Mouse (Mus musculus): Measurements from ENCODE around the gene Ick. TPM values are rescaled to one million over a fixed set of nuclear protein-coding genes. Genes with fewer than 3 reads are reported as not detected.

The Ick gene
- polyA plus RNA-seq, 1 experiment from 2014 or later: 36.2 TPM

- H3K36me3 ChIP-seq: peaks cover 52% of the 10 kb centered on the region
- WGBS: 88% methylated on average over 14 of the region's 14 CpGs
Measured at GRCm38 (mm10) chr9:78085722-78086287, 23.2 kb upstream of the Ick start.

DNA sequence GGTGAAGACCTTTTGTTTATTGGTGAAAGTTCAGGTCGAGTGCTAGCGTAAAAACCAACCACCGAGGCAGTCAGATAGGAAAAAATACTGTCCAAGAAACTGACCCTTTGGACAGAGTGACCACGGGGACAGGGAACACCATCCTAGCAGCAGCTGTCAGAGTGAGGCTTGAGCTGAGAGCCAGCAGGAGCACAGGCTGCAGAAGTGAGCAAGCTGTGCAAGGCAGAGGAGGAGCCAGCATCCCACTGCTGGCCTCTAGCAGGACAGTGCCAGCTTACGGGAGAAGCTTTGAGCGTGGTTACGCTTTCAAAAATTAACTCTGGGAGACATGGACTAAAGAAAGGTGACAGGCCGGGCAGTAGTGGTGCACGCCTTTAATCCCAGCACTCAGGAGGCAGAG is 21.2 kb upstream of the Ick start:
- H3K4me1 ChIP-seq (replicated peaks): no peaks in the 10 kb centered on the region
- H3K9me3 ChIP-seq: no peaks in the 10 kb centered on the region
- H3K9ac ChIP-seq: no peak overlapping the region
- no peaks in the 10 kb centered on the region for H3K27me3 ChIP-seq
- peaks cover 46% of the 10 kb centered on the region for H3K36me3 ChIP-seq
- no peak overlapping the region for H3K4me2 ChIP-seq
- H3K4me3 ChIP-seq: no peak overlapping the region
- no peak for ATAC-seq (ENCODE audit: low FRiP score, low read depth)
- WGBS: 89% methylated on average over 9 of the region's 9 CpGs
- no peak overlapping the region for H3K27ac ChIP-seq (replicated peaks)

More at GRCm38 (mm10) chr9:78085722-78086287, 23.2 kb upstream of the Ick start:
- Histone ChIP-seq H3K4me3 (no peak overlapping the region), H3K27ac (replicated peaks) (no peak overlapping the region), H3K4me1 (replicated peaks) (no peaks in the 10 kb centered on the region), H3K4me2 (no peak overlapping the region), H3K27me3 (no peaks in the 10 kb centered on the region), H3K9ac (no peak overlapping the region), H3K9me3 (no peaks in the 10 kb centered on the region)
- ATAC-seq (ENCODE audit: low FRiP score, low read depth): no peak

- no peak for ATAC-seq (ENCODE audit: low FRiP score, low read depth)
- no peak overlapping the region for H3K27ac ChIP-seq (replicated peaks)
- H3K4me3 ChIP-seq: no peak overlapping the region
- 76% methylated on average over 4 of the region's 4 CpGs for WGBS
- H3K9me3 ChIP-seq: no peaks in the 10 kb centered on the region
- H3K4me1 ChIP-seq (replicated peaks): no peaks in the 10 kb centered on the region
- H3K9ac ChIP-seq: no peak overlapping the region
- no peak overlapping the region for H3K4me2 ChIP-seq
- H3K27me3 ChIP-seq: no peaks in the 10 kb centered on the region
- H3K36me3 ChIP-seq: peaks cover 45% of the 10 kb centered on the region
Measured at GRCm38 (mm10) chr9:78088521-78088920, 20.5 kb upstream of the Ick start.

GRCm38 (mm10) chr9:78088971-78089370 is 20.0 kb upstream of the Ick start:
- WGBS: 83% methylated on average over 7 of the region's 7 CpGs
- Histone ChIP-seq H3K27me3 (no peaks in the 10 kb centered on the region), H3K9ac (no peak overlapping the region), H3K9me3 (no peaks in the 10 kb centered on the region), H3K27ac (replicated peaks) (no peak overlapping the region), H3K4me3 (no peak overlapping the region), H3K4me1 (replicated peaks) (no peaks in the 10 kb centered on the region), H3K4me2 (no peak overlapping the region), H3K36me3 (peaks cover 44% of the 10 kb centered on the region)
- no peak for ATAC-seq (ENCODE audit: low FRiP score, low read depth)

DNA sequence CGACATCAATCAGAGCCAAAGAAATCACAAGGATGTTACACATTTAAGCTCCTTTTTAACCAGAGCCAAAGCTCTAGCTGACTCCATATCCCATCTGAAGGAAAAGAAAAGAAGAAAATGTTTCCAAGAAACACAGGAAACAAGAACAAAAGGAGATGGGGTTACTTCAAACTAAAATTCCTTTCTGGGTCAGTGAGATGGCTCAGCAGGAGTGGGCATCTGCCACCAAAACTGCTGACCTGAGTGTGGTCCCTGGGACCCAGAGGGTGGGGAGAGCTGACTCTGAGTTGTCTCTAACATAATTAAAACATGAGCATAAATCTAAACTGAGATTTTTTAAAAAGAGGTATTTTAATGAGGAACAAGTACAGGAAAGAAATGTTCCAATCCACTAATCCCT is 19.1 kb upstream of the Ick start:
- Histone ChIP-seq H3K9me3 (no peaks in the 10 kb centered on the region), H3K4me1 (replicated peaks) (no peaks in the 10 kb centered on the region), H3K4me3 (no peak overlapping the region), H3K27me3 (no peaks in the 10 kb centered on the region), H3K4me2 (no peak overlapping the region), H3K36me3 (peaks cover 41% of the 10 kb centered on the region), H3K27ac (replicated peaks) (no peak overlapping the region), H3K9ac (no peak overlapping the region)
- 85% methylated on average over 1 of the region's 1 CpGs for WGBS
- no peak for ATAC-seq (ENCODE audit: low FRiP score, low read depth)

DNA sequence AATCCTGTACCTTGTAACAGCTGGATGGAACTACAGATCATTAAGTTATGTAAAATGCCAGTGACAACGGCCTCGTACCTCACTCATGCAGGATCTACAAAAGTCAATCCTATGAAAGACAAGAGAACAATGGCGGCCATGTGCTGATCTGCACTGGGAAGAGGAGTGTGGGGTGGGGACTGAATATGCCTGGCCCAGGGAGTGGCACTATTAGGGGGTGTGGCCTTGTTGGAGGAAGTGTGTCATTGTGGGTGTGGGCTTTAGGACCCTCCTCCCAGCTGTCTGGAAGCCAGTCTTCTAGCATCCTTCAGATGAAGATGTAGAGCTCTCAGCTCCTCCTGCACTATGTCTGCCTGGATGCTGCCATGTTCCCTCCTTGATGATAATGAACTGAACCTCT is 18.4 kb upstream of the Ick start:
- no peak overlapping the region for H3K27ac ChIP-seq (replicated peaks)
- H3K4me3 ChIP-seq: no peak overlapping the region
- 90% methylated on average over 3 of the region's 3 CpGs for WGBS
- no peaks in the 10 kb centered on the region for H3K9me3 ChIP-seq
- H3K9ac ChIP-seq: no peak overlapping the region
- no peaks in the 10 kb centered on the region for H3K4me1 ChIP-seq (replicated peaks)
- ATAC-seq (ENCODE audit: low FRiP score, low read depth): no peak
- H3K27me3 ChIP-seq: no peaks in the 10 kb centered on the region
- H3K4me2 ChIP-seq: no peak overlapping the region
- peaks cover 41% of the 10 kb centered on the region for H3K36me3 ChIP-seq

GRCm38 (mm10) chr9:78095686-78096085 is 13.3 kb upstream of the Ick start:
- Histone ChIP-seq H3K27me3 (no peaks in the 10 kb centered on the region), H3K9ac (no peak overlapping the region), H3K4me1 (replicated peaks) (no peaks in the 10 kb centered on the region), H3K4me3 (no peak overlapping the region), H3K36me3 (peaks cover 67% of the 10 kb centered on the region), H3K9me3 (no peaks in the 10 kb centered on the region), H3K4me2 (no peak overlapping the region), H3K27ac (replicated peaks) (no peak overlapping the region)
- no peak for ATAC-seq (ENCODE audit: low FRiP score, low read depth)
- WGBS: 94% methylated on average over 12 of the region's 12 CpGs

GRCm38 (mm10) chr9:78096376-78096775 is 12.6 kb upstream of the Ick start:
- Histone ChIP-seq H3K4me3 (no peak overlapping the region), H3K4me2 (no peak overlapping the region), H3K27me3 (no peaks in the 10 kb centered on the region), H3K27ac (replicated peaks) (no peak overlapping the region), H3K4me1 (replicated peaks) (no peaks in the 10 kb centered on the region), H3K9ac (no peak overlapping the region), H3K36me3 (peaks cover 72% of the 10 kb centered on the region), H3K9me3 (no peaks in the 10 kb centered on the region)
- no peak for ATAC-seq (ENCODE audit: low FRiP score, low read depth)
- WGBS: 97% methylated on average over 6 of the region's 6 CpGs

DNA sequence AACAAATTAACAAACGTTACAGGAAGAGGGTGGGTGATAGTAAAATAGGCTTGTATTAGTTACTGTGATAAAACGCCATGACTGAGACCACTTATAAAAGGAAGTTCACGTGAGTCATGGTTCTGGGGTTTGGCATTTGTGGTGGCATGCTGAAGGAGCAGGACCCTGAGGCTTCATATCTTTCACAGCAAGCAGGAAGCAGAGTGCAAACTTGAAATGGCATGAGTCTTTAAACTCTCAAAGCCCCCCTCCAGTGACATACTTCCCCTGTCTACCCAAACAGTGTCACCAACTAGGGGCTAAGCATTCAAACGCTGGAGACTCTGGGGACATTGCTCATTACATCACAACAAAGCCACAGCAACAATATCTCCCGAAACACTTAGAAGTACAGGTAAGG is 8.0 kb upstream of the Ick start:
- H3K27ac ChIP-seq (replicated peaks): no peak overlapping the region
- no peaks in the 10 kb centered on the region for H3K9me3 ChIP-seq
- H3K4me1 ChIP-seq (replicated peaks): no peaks in the 10 kb centered on the region
- H3K4me3 ChIP-seq: no peak overlapping the region
- ATAC-seq (ENCODE audit: low FRiP score, low read depth): no peak
- WGBS: 89% methylated on average over 5 of the region's 5 CpGs
- peaks cover 43% of the 10 kb centered on the region for H3K36me3 ChIP-seq
- no peak overlapping the region for H3K9ac ChIP-seq
- H3K4me2 ChIP-seq: no peak overlapping the region
- no peaks in the 10 kb centered on the region for H3K27me3 ChIP-seq

GRCm38 (mm10) chr9:78101431-78101830 is 7.6 kb upstream of the Ick start:
- Histone ChIP-seq H3K9me3 (no peaks in the 10 kb centered on the region), H3K27me3 (no peaks in the 10 kb centered on the region), H3K4me2 (no peak overlapping the region), H3K4me1 (replicated peaks) (peaks cover 1% of the 10 kb centered on the region; the same call in 1 of the 2 replicates), H3K36me3 (peaks cover 41% of the 10 kb centered on the region), H3K27ac (replicated peaks) (no peak overlapping the region), H3K9ac (no peak overlapping the region), H3K4me3 (no peak overlapping the region)
- no peak for ATAC-seq (ENCODE audit: low FRiP score, low read depth)
- WGBS: 74% methylated on average over 4 of the region's 4 CpGs

DNA sequence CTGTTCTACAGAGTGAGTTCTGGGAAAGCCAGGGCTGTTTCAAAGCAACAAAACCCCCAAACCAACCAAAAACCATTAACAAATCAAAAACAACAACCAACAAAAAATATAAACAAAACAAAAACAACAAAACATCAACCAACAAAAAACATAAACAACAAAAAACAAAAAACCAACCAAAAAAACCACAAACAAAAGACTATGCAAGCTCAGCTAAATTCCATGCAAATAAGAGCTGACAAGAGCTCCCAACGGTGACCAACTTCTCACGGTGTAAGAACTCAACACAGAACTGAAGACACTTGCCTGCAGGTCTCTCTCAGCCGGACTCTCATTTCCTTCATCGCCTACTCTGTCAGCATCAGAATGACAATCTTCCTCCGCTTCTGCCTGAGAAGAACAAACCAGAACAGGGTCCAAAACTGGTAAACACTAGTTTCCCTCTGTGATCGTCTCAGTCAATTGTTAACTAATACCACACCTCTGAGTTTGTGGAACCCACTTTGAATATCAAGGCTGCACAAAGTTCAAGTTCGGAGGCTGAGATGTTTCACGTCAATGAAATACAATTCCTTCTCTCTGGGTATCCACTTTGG is 4.9 kb upstream of the Ick start:
- H3K4me1 ChIP-seq (replicated peaks): peaks cover 16% of the 10 kb centered on the region
- no peaks in the 10 kb centered on the region for H3K9me3 ChIP-seq
- H3K9ac ChIP-seq: no peak overlapping the region
- 86% methylated on average over 8 of the region's 8 CpGs for WGBS
- no peak overlapping the region for H3K4me3 ChIP-seq
- H3K36me3 ChIP-seq: peaks cover 16% of the 10 kb centered on the region
- no peak for ATAC-seq (ENCODE audit: low FRiP score, low read depth)
- no peak overlapping the region for H3K4me2 ChIP-seq
- H3K27ac ChIP-seq (replicated peaks): no peak overlapping the region
- H3K27me3 ChIP-seq: no peaks in the 10 kb centered on the region

GRCm38 (mm10) chr9:78104973-78105372 is 4.0 kb upstream of the Ick start:
- H3K9ac ChIP-seq: no peak overlapping the region
- peaks cover 10% of the 10 kb centered on the region for H3K36me3 ChIP-seq
- no peak overlapping the region for H3K27ac ChIP-seq (replicated peaks)
- H3K27me3 ChIP-seq: no peaks in the 10 kb centered on the region
- WGBS: 91% methylated on average over 6 of the region's 6 CpGs
- no peak overlapping the region for H3K4me2 ChIP-seq
- H3K9me3 ChIP-seq: no peaks in the 10 kb centered on the region
- ATAC-seq (ENCODE audit: low FRiP score, low read depth): no peak
- no peak overlapping the region for H3K4me3 ChIP-seq
- peaks cover 25% of the 10 kb centered on the region for H3K4me1 ChIP-seq (replicated peaks)

DNA sequence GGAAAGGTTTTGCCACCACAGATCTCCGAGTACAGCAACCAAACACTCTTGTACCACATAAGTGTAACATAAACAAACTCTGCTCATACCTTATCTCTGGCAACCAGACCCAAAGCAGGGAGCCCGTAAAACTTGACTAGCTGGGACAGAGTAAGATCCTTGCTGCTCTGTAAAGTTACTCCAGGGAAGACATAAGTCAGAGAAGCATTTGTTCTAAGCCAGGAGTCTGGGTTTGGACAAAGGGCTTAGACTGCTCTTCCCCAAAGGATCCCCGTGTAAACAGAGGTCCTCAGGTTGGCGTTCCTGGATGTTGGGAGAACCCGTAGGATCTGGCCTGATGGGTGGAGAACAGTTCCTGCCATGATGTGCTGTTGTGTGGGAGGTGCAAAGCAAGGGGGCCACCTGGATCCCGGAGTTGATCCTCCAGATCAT is 3.5 kb upstream of the Ick start:
- Histone ChIP-seq H3K4me3 (no peak overlapping the region), H3K9me3 (no peaks in the 10 kb centered on the region), H3K4me2 (no peak overlapping the region), H3K4me1 (replicated peaks) (peaks cover 25% of the 10 kb centered on the region), H3K9ac (no peak overlapping the region), H3K27ac (replicated peaks) (no peak overlapping the region), H3K27me3 (no peaks in the 10 kb centered on the region), H3K36me3 (peaks cover 5% of the 10 kb centered on the region; the same call in 1 of the 2 replicates)
- 92% methylated on average over 6 of the region's 6 CpGs for WGBS
- ATAC-seq (ENCODE audit: low FRiP score, low read depth): no peak

Measured in hindbrain, embryonic 15.5 days (tissue).